Mouse (Mus musculus) layer of hippocampus, adult 8-10 months (tissue): ENCODE measurements around the gene Lmo1. TPM values are rescaled to one million over a fixed set of nuclear protein-coding genes. Genes with fewer than 3 reads are reported as not detected.
A peak's percentile ranks its signal among the peaks of the same experiment; 100 is the strongest.

Experiments used
- DNase-seq, 2 experiments: peaks; one replicate each; pipeline ENCODE4 v3.0.0; 2022; ENCODE audit warnings: low spot score in 2 of 2
- total RNA-seq, 4 experiments: library from RNA; stranded (reverse); gene quantifications; 2 replicates each; pipeline ENCODE4 v1.2.4; 2022

The Lmo1 gene
- total RNA-seq, 4 experiments from 2014 or later = 45.2 to 56.5 (median 52.2) TPM

DNA sequence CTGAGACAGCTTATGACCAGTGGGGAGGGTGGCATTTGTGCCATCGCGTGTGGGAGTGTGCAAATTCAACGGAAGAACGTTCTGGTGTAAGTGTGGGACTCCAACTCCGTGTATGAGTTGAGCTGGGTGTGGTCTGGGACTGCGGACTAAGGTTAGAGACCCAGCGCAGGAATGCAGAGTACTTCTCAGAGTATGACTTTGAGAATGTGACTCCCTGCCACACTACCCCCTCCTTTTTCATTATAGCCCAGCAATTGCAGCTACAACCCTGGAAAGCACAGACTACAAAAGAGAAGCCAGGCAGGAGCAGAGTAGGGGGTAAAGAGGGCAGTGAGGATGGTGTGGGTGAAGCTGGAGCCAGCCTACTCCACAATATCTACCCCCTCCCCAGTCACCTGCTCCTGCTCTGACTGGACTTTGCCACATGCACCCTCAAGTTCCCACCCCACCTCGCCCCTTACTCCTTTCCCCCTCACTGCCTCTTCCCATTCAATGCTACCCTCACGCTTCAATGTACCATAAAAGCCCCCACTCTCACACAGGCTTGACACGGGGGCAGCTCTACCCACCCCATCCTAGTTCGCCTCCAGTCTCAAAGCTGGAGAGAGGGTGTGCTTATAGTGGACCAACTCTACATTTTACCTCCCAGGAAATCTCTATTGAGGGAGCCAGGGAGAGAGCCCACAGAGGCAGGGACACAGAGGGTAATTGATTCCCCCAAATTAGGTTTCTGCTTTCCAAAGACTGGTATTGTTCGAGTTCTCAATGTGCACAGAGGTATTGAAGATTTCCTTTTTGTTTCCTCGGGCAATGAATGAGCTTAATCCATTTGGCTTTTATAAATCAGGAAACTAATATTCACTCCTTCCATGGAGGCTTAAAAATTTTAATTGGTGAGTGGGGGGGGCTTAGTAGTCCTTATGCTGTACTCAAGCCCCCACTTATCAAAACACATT lies 941 bp upstream of the Lmo1 start:
- DNase-seq = no peak

DNA sequence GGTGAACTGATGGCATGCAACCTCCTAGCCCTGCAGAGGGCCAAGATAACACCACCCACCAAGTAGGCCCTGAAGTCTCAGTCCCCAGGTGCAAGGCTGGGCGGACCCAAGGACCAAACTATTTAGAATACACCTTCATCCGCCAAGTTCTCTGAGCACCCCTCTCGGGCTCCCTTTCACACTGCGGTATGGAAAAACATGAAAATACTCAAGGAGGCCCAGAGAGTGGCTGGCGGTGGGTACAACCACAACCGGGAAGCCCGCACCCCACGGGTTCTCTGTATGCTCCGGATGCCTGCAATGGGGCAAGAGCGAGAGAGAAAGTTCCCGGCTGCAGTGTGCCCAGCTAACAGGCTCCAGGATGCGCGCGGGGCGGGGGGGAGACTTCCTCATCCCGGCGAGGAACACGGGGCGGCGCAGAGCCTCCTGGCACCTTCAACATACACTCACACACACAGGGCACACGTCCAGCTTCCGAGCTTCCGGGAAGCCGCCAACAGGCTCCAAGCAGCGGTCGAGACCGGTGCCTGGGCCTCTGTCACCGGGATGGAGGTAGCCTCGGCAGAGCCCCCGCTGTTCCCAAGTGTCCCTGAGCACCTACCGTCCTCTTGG lies 564 bp downstream of the Lmo1 start:
- peak; percentile 34 to 57 for DNase-seq

DNA sequence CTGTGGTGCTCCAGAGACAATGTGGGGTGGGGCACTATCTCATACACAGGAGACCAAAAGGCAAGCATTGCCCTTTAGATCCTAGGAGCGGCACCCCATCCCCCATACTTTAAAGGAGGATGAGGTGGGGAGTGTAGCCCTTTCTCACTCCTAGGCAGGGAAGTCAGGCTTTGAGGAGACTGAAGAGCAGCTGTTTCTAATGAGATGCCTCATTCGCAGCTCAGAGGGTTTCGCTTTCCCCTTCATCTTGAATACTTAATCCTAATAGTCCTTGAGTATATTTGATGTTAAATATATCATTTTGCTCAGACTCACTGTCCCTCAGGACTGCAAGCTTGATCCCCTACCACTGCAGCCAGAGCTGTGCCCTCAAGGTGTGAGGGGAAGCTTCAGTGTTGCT lies 3.1 kb downstream of the Lmo1 start:
- no peak for DNase-seq

DNA sequence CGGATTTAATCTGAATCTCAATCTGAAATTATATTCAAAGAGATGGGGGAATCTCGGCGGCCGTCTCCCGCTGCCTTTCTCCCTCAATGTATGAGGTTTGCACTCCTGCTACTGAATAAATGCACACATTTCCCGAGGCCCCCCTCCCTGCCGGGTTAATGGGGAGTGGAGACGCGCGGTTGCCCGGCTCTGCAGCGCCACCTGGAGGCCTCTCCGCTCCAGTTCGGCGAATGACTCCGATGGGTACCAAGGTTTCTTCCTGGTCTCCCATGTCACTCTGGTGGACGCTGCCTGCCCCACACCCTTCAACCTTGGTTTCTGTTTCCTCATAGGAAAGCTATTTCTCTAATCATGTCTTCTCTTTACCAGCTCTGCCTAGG lies 4.6 kb downstream of the Lmo1 start:
- DNase-seq = peak; percentile 77 to 91

DNA sequence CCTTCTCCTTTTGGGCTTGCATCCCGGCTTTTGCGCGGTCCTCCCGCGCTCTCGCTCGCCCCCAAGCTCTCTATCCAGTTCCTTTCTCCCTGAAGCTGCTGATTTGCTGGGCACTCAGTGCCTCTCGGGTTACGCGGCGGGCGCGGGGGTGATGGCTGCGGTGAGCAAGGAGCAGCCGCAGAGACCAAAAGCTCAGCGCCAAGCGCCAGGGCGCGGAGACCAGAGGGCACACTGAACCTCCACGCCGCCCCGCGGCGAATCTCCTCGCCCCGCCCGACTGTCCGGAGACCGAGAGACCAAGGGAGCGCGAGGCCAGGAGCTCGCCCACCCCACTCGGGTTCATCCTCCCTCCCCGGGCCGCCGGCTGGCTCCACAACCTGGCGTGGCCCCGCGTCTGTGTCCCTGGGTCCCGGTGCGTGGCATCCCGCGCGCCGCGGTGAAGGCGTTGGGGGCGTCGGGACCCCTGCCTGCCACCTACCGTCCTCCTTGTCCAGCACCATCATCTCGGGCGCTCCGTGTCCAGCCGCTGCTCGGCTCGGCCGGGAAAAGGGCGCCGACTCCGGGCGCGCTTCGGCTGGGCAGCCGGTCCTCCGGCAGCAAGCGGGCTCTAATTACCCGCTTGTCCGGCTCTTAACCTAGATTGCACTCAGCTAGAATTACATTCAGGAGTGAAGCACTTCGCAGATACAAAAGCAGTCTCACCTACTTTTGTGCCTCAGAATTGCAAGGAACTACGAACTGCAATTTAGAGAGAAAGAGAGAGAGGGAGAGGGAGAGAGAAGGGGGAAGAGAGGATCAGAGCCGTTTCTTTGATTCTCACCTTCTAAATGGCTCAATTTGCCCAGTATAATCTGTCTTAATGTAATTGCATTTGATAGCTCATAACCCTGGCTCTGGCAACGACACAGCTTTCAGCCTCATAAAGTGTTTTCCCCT lies 5.2 kb downstream of the Lmo1 start:
- no peak for DNase-seq

DNA sequence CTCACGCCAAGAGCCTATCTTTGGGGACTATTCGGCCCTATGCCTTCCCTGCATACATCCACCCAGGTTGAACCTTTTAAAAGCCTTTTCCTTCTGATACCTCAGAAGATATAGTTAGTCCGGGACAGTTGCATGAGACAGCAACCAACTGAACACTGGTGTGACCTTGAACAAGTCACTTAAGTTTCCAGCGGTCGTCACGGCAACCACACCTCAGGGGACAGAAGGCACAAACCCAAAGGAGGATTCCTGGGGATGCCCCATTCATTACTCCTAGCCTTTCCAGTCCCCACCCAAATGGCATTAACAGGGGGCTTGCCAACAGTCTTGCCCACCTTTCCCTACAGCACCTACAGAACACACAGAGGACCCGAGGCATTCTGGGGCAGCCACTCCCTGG lies 6.3 kb downstream of the Lmo1 start:
- DNase-seq = no peak

DNA sequence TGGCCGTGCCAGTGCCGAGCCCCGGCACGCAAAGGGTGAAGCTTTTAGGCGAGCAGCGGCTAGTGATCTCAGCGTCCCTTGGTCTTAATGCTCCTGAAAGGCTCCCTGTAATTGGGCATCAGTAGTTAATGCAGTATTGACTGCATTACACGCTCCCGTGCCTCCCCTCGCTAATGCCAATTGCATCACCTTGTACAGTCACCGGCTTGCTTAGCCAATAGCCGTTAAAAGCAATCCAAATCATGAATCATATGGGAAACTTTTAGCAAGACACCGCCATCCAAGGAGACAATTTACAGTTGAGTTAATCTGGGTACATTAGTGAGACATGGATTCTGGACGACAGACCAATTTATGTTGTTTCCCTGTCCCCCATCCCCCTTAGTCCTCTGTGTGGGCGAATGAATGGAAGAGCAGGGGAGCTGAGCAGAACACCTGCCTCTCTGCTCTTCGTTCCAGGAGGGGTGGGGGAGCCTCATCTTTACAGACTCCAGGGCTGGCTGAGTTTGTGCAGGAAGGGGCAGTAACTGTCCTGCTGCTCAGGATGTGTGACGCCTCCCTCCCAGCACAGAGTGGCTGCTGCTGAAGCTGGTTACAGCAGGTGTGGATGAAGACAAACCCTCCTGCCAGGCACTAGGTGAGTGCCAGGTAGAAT lies 8.9 kb downstream of the Lmo1 start:
- no peak for DNase-seq

DNA sequence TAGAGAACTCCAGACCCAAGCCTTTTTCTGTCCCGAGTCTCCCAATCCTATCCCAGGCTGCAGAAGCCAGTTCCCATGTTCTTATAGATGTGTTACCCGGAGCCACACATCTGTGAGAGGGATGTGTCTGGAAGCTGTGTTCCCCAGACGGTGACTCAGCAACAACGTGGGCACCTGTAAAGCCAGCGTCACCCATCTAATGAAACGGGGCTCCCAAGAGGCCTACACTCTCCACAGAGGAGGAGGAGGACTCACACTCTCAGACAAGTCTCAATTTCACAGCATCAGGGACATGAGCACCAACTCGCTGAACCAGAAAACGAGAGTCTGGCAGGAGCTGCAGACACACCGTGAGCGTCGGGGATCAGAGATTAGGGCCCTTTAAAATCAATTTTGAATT lies 20.7 kb downstream of the Lmo1 start:
- DNase-seq = no peak

DNA sequence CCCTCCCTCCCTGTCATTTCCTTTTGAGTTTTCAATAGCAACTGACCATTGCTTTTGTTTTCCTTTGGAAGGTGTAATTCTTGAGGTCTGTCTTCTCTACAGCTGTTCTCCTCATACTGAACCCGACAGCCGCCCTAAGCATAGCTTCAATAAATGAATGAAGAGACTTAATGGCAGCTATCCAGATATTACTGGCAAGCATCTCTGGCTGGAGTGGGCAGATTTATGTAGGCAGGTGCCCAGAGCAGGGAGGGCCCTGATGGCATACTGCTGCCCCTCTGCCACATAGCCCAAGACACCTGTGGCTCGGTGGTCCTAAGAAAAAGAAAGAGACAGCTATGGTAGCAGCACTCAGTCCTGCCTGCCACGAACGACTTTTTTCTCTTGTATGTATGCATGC lies 21.5 kb downstream of the Lmo1 start:
- DNase-seq = no peak

DNA sequence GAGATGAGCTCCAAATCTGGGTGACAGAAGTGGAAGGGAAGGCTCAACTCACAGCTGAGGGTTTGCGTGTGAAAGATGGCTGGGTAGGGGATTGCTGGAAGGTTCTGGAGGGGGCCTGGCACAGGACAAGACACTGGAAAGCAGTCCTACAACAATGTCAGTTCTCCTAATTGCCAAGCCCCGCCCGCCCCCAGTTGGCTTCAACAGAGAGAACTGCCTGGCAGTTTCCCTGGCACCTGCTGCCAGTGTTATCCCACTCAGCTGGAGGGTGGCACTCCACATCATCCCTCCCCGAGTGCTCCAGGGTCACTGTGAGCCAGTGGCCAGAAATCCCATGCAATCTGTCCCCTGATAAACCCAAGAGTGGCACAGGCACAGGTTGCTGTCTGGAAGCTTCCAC lies 23.9 kb downstream of the Lmo1 start:
- DNase-seq = no peak

DNA sequence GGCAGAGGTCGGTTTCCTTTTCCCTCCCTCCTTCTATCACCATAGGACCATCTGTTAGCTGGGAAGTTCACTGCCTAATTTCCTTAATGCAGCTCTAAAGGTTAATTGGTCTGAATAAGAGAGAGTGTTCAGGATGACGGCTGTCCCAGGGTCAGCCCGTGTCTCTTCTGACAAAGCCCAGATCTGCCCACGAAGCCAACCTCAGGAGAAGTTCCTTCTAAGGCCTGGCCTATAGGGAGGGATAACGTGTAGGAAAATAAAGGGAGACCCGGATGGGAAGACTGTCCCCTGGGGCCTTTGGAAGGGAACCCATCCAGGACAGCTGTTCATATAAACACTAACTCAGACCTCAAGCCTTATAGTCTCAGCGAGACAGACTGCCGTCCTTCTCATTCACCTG lies 29.8 kb downstream of the Lmo1 start:
- DNase-seq = no peak

DNA sequence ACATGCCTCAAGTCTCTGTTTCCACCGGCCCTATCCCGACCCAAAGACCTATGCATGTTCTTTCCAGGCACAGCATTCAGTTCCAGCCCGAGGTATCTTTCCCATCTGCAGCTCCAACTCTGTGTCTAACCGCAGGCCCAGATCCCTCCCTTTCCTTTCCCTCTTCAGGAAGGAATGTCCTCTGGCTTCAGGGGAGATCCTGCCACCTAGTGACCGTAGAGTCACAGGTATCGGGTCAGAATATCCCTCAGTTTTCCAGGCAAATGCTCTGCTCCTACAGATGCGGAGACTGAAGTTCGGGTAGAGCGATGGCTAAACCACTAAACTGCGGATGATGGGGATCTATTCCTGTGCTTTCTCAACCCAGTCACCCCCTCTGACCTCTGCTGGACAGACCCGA lies 30.3 kb downstream of the Lmo1 start:
- no peak for DNase-seq

DNA sequence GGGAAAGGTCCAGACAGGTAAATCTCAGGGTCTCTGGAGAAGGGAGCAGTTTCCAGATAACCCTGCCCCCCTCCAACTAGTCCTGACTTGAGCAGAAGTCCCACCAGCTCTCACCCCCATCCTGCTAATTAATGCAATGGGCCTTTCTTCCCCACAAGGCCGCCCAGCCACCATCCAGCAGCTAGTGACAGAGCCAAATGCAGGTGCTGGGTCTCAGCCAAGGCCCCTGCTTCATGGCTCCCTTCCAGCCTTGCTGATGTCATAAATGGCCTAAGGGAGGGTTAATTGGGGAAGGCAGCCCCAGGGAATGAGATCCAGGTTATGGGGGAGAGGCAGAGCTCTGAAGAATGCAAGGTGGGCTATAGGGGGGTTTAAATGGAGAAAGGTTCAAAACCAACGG lies 32.4 kb downstream of the Lmo1 start:
- DNase-seq = no peak

DNA sequence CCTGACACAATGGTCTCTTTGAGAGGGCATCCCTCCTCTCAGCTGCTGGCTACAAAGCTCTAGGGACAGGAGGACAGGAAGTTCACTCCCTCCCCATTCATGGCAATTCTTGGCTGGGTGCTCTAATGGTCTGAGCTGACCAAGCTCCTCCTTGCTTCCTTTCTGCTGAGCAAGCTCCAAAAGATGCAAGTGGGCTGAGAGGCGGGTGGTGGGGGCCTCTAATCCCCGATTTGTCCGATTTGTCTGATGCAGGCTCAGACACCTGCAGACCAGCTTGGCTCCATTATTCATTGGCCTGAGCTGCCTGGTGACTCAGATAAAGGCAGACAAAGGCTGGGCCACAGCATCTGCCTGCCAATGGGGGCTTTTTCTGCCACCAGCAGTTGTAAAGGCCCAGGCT lies 33.3 kb downstream of the Lmo1 start:
- no peak for DNase-seq

DNA sequence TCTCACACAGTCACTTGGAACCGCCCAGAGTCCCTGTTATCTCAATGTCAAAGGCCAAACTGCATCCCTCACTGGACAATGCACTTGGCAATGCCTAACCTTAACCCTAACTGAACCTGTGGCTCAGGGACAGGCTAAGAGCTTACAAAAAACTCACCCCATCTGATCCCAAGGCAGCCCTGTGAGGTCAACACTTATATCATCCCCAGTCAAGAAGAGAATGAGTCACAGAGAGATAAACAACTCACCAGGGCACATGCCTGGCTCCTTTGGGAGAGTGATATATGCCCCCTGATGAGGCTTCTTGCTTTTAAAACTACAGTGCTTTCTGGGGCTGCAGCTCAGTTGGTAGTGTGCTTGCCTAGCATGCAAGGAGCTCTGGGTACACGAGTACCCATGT lies 34.0 kb downstream of the Lmo1 start:
- DNase-seq = no peak

DNA sequence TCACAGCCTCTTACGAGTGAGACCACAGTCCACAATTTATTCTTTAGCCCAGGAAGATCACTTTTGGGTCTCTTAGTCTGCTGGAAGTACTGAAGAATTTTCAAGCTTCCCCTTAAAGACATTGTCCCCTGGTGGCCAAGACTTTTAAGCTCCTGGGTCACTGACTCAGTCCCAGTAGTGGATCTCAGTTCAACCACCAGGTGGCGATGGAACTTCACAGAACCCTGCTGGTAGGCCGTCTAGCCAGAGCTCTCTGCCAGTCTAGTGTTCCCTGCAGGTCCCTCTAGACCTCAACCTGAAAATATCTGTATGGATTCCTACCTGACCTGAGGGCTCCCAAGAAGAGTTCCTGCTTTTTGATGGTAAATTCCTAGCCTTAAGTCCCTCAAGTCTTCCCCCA lies 35.6 kb downstream of the Lmo1 start:
- peak; percentile 78 to 89 for DNase-seq

DNA sequence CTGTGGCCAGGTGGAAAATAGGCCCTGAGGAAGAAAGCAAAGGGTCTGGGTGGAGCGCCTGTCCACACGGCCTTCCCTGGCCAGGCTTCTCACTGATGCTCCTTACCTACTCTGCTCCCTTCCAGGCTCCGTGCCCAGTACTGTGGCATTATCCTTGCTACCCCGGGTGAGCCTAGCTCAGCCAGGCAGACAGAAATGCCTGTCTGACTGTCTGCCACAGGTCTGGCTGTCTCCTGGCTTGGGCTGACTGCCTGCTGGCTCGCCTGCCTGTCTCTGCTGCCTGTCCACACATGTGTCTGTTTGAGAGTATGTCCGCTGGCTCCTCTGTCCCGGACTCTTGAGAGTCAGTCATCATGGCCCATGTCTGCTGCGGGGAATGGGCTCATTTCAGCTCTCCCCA lies 37.6 kb downstream of the Lmo1 start:
- no peak for DNase-seq

DNA sequence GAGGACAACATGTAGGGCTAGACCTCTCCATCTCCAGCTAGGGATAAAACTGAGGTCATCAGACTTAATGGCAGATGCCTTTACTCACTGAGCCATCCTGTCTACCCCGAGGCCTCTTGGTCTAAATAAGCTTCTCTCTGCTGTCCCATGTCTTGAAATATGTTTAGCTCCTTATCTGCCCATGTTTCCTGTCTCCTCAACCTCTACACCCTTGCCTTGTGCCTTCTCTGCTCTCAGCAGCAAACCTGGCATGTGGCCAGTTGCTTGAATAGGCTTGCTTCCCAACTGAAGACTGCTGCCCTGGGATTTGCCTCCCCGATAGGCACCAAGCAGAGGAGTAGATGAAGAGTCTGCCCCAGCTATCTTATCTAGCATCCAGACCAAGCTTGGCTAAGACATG lies 43.4 kb downstream of the Lmo1 start:
- DNase-seq = no peak

DNA sequence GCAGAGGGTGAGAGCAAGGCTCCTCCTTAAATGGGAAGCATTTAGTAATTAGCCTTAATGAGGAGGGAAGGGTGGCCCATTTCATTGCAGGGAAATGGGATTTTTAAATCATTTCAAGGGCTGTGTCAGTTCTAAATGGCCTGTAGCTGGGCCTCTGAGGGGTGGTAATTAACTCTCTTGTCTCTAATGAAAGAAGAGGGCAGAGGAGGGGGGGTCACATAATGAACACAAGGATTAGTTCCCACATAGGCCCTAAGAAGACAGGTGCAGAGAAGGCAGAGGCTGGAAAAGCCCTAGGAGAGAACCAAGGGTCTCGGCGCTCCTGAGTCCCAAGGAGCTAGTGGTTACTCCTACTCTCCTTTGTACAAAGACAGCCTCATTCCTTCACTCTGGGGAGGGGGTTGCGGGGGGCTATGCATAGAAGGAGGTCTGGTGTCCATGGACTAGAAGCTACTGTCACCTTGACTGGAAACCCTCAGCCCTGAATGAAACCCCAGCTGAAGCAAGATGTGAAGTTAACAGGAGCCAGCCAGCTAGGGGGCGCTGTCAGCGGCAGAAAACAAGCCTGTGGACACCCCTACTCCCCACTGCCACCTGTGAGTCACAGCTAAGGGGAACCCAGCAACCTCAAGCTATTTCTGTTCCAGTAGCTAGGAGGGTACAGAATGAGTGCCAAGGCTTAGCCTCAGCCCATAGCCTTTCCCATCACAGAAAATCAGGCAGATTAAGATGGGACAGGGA lies 44.9 kb downstream of the Lmo1 start:
- no peak for DNase-seq

DNA sequence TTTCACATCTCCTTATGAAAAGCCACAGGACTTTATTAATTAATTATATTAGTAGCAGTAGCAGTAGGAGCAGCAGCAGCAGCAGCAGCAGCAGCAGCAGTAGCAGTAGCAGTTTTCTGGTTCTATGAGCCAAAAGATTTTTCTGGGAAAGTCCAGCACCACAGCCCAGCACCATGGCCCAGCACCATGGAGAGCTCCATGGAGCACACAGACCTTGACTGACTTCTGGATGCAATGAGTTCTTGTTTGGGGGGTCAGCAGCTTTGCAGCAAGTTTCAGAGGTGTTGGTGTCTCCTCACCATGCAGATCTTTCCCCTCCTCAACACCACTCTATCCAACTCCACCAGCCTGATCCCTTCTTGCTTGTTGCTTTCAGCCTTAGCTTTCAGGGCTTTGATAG lies 45.6 kb downstream of the Lmo1 start:
- no peak for DNase-seq

DNA sequence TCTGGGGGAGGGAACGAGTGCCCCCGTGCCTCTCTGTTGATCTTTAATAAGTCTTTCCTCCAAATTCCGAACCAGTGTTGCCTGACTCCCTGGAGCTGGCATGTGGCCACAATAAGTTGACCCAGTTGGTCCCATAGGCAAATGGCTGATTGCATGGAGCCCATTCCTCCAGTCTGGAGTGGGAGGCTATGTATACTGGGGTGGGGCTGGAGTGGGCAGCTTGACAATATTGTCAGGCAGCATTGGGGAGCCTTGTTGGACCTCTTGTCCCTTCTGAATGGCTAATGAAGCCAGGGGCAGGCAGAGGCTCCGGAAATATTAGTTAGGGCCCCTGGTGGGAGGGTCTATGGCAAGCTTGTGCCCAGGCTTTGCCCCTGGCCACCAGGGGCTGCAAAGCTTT lies 59.1 kb downstream of the Lmo1 start:
- no peak for DNase-seq
